Mouse (Mus musculus) cerebral cortex, adult 2 months (tissue): Measurements from ENCODE around the gene H2afj.

Experiments used
- WGBS: fragments of 180-500 bp; shearing (Covaris S2); methylation state at CpG from one replicate; pipeline ENCODE4 v1.1.7; 2018; 5-methylcytosine and 5-hydroxymethylcytosine counted together

The H2afj gene

GRCm38 (mm10) chr6:136847267-136847666 is 39.2 kb downstream of the H2afj start:
- 95% methylated on average over 3 of the region's 3 CpGs for WGBS

- 25% methylated on average over 2 of the region's 2 CpGs for WGBS
Measured at GRCm38 (mm10) chr6:136847790-136848189, 39.7 kb downstream of the H2afj start.

- 94% methylated on average over 8 of the region's 8 CpGs for WGBS
Measured at GRCm38 (mm10) chr6:136848399-136848798, 40.4 kb downstream of the H2afj start.

- 91% methylated on average over 5 of the region's 5 CpGs for WGBS
Measured at GRCm38 (mm10) chr6:136848971-136849370, 40.9 kb downstream of the H2afj start.

GRCm38 (mm10) chr6:136850267-136850666 is 42.2 kb downstream of the H2afj start:
- WGBS: 82% methylated on average over 6 of the region's 6 CpGs

- 79% methylated on average over 4 of the region's 4 CpGs for WGBS
Measured at GRCm38 (mm10) chr6:136852348-136852747, 44.3 kb downstream of the H2afj start.

- 75% methylated on average over 3 of the region's 3 CpGs for WGBS
Measured at GRCm38 (mm10) chr6:136852762-136853161, 44.7 kb downstream of the H2afj start.

GRCm38 (mm10) chr6:136854361-136854781 is 46.3 kb downstream of the H2afj start:
- 87% methylated on average over 11 of the region's 11 CpGs for WGBS

- 75% methylated on average over 2 of the region's 2 CpGs for WGBS
Measured at GRCm38 (mm10) chr6:136855183-136855582, 47.1 kb downstream of the H2afj start.

- WGBS: 71% methylated on average over 14 of the region's 14 CpGs
Measured at GRCm38 (mm10) chr6:136856071-136856636, 48.1 kb downstream of the H2afj start.

- WGBS: 74% methylated on average over 18 of the region's 18 CpGs
Measured at GRCm38 (mm10) chr6:136857186-136857872, 49.3 kb downstream of the H2afj start, which contains the start of gene Art4. Gene Art4, minus strand, starts transcription at chr6:136857733.

- WGBS: 68% methylated on average over 11 of the region's 11 CpGs
Measured at GRCm38 (mm10) chr6:136857873-136858260, 49.8 kb downstream of the H2afj start.

GRCm38 (mm10) chr6:136858420-136858819 is 50.4 kb downstream of the H2afj start:
- WGBS: 92% methylated on average over 8 of the region's 8 CpGs
